Mouse (Mus musculus): ENCODE measurements around the gene Btbd35f13. TPM values are rescaled to one million over a fixed set of nuclear protein-coding genes. Genes with fewer than 3 reads are reported as not detected.
"Not testable (repeated sequence)": the region's sequence is repeated elsewhere in the genome, so short reads cannot be mapped to it uniquely, and the experiment has no call there.

The Btbd35f13 gene
- not detected in 2 replicates for polyA plus RNA-seq (2016; fragmentation: Nextera tagmentation; extraction: Ambion mirVana)

DNA sequence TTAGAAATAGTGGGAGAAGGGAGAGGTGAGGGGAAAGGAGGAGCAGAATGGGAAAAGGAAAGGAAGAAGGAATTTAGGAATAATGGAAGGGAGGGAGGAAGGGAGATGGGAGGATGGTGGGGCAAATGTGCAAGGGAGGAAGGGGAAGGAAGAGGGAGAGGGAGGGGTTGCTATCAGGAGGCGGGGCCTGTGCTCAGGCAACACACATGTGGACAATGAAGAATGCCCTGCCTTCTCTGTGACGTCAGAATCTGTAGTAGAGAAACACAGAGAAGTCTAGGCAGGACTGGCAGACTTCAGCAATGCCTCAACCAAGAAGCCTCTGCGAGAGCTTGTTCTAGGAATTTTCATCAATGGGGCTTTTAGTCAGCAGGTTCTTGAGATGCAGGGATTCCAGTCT, at the start of gene Btbd35f13:
Btbd35f13 (plus strand) TSS at position 301 of the 400 bp plus-strand sequence.
- not testable (repeated sequence) for H3K4me2 ChIP-seq (replicated peaks); H3K4me1 ChIP-seq; H3K27me3 ChIP-seq; H3K9ac ChIP-seq; H3K9me3 ChIP-seq; H3K27ac ChIP-seq; ATAC-seq (ENCODE audit: insufficient number of reproducible peaks, insufficient read depth, low FRiP score, low TSS enrichment); H3K4me3 ChIP-seq; H3K36me3 ChIP-seq
- WGBS: 68% methylated on average over 2 of the region's 3 CpGs

DNA sequence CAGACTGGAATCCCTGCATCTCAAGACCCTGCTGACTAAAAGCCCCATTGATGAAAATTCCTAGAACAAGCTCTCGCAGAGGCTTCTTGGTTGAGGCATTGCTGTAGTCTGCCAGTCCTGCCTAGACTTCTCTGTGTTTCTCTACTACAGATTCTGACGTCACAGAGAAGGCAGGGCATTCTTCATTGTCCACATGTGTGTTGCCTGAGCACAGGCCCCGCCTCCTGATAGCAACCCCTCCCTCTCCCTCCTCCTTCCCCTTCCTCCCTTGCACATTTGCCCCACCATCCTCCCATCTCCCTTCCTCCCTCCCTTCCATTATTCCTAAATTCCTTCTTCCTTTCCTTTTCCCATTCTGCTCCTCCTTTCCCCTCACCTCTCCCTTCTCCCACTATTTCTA, 45.3 kb downstream of the Btbd35f13 start, which contains the start of gene Btbd35f14:
Btbd35f14 (minus strand) TSS at position 101 of the 400 bp plus-strand sequence.
- H3K9me3 ChIP-seq; H3K27ac ChIP-seq; H3K4me1 ChIP-seq; ATAC-seq (ENCODE audit: insufficient number of reproducible peaks, insufficient read depth, low FRiP score, low TSS enrichment); H3K36me3 ChIP-seq; H3K4me3 ChIP-seq; H3K9ac ChIP-seq; H3K27me3 ChIP-seq; H3K4me2 ChIP-seq (replicated peaks): not testable (repeated sequence)
- WGBS: no CpG with 5 or more reads among the region's 3 CpGs

Other genes with a start within 250 kb of the Btbd35f13 start
- not detected in 2 replicates for gene Btbd35f15, start 79.9 kb upstream of the Btbd35f13 start, polyA plus RNA-seq (2016; fragmentation: Nextera tagmentation; extraction: Ambion mirVana)
- not detected in 2 replicates for gene Btbd35f14, start 45.2 kb downstream of the Btbd35f13 start, polyA plus RNA-seq (2016; fragmentation: Nextera tagmentation; extraction: Ambion mirVana)